Mouse (Mus musculus): ENCODE measurements at regions not wholly inside any gene's neighbourhood (a gene's known extent, or its start where the extent isn't known, plus 50 kb on each side); places are given as distances from the start of the nearest gene placed in this dataset.

DNA sequence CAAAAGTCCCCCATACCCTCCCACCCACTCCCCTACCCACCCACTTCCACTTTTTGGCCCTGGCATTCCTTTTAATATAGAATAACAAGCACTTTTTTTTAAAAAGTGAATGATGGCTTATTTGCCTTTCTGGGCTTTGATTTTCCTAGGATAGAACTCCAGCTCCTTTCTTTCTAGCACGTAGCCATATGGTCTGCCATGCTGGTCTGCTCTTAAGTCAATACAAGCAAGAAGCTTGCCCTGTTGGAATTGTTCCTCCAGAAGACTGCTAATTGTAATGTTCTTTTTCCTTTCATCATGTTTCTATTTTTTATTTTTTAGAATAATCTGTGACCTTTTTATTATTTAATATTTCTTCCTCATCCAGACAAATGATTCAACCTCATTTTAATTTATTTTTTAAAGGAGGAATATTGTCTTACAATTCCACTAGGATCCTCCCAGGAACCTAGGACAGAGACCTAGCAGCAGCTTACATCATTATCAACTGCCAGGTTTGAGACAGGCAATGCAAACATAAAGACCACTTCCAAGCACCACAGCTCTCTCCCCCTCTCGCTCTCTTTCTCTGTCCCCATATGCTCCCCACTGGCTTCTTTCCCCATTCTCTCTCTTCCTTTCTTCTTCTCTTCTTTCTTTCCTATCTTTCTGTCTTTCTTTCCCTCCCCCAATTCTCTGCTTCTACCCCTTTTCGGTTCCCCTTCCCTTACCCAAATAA lies 558.9 kb downstream of the Otol1 start:
- no peak for DNase-seq (ENCODE audit: low read depth, low spot score)

DNA sequence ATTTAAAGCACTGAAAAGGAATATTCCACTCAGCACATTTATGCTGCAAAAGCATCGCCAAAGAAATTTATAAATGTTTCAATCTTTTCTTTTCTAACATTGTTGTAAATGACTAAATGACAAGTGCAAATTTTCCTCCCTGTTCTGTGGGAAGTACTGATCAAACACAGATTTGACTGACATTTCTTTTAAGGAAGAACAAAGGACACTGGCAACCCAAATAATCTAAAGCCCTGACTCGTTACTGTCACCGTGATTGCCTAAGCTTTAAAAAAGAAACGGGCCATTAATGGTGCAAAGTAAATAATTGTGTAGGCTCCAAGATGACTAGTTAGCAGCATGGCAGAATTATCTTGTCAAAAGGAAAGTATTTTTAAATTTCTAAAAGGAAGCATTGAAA lies 587.4 kb downstream of the Otol1 start:
- no peak for DNase-seq (ENCODE audit: low read depth, low spot score)
